ENCODE assay signal across 10 mouse cellular contexts in genomic region chr11:86898367-86898766, GRCm38 (mm10).
DNase-seq lines count a peak whose midpoint lies in the region; ATAC-seq and TF ChIP-seq lines count a peak whose summit lies in the region.
"Had no signal": no experiment of that assay in that cellular context is flagged by ENCODE, and none has a peak within 500 bp of the region (broad histone marks: within the 10 kb centered on the region; RNA-seq: fewer than 3 reads in every experiment).

No protein-coding gene starts in this region.

- peaks cover 2% of the 10 kb centered on the region; the same call in 1 of the 2 replicates for H3K27me3 ChIP-seq in forebrain, embryonic 12.5 days
- H3K27me3 ChIP-seq in forebrain, embryonic 13.5 days = no peaks in the 10 kb centered on the region
- peaks cover 4% of the 10 kb centered on the region; the same call in 1 of the 2 replicates for H3K27me3 ChIP-seq in liver, embryonic 12.5 days (replicated peaks)
- peaks cover 3% of the 10 kb centered on the region for H3K27me3 ChIP-seq in embryonic facial prominence, embryonic 12.5 days
- H3K27me3 ChIP-seq in midbrain, embryonic 13.5 days = peaks cover 1% of the 10 kb centered on the region

- no peak overlapping the region for H3K4me2 ChIP-seq in forebrain, embryonic 12.5 days
- no peak overlapping the region for H3K4me2 ChIP-seq in forebrain, embryonic 13.5 days
- no peak overlapping the region for H3K4me2 ChIP-seq in liver, embryonic 12.5 days
- H3K4me2 ChIP-seq in embryonic facial prominence, embryonic 12.5 days (replicated peaks) = no peak overlapping the region
- no peak overlapping the region for H3K4me2 ChIP-seq in midbrain, embryonic 13.5 days (replicated peaks)

- WGBS in forebrain, embryonic 12.5 days = 29% methylated on average over 2 of the region's 2 CpGs
- WGBS in forebrain, embryonic 13.5 days = 33% methylated on average over 2 of the region's 2 CpGs
- WGBS in liver, embryonic 12.5 days (ENCODE audit: insufficient replicate concordance) = 28% methylated on average over 2 of the region's 2 CpGs
- 25% methylated on average over 2 of the region's 2 CpGs for WGBS in embryonic facial prominence, embryonic 12.5 days
- 25% methylated on average over 2 of the region's 2 CpGs for WGBS in midbrain, embryonic 13.5 days

- ATAC-seq in forebrain, embryonic 12.5 days (ENCODE audit: low FRiP score) = 0 out of 2 replicates have a peak, but pooled peaks have one; percentile 39
- ATAC-seq in forebrain, embryonic 13.5 days = no peak
- ATAC-seq in liver, embryonic 12.5 days = no peak
- ATAC-seq in embryonic facial prominence, embryonic 12.5 days (ENCODE audit: insufficient number of reproducible peaks, insufficient read depth, low FRiP score, low TSS enrichment) = 0 out of 2 replicates have a peak, but pooled peaks have one; percentile 31
- peak; percentile 85 for ATAC-seq in midbrain, embryonic 13.5 days

- H3K36me3 ChIP-seq in forebrain, embryonic 12.5 days (replicated peaks) = no peaks in the 10 kb centered on the region
- H3K36me3 ChIP-seq in forebrain, embryonic 13.5 days (ENCODE audit: poor library complexity, severe bottlenecking) = no peaks in the 10 kb centered on the region
- no peaks in the 10 kb centered on the region for H3K36me3 ChIP-seq in liver, embryonic 12.5 days
- H3K36me3 ChIP-seq in embryonic facial prominence, embryonic 12.5 days = no peaks in the 10 kb centered on the region
- no peaks in the 10 kb centered on the region for H3K36me3 ChIP-seq in midbrain, embryonic 13.5 days

- H3K4me3 ChIP-seq in forebrain, embryonic 12.5 days (replicated peaks) = no peak overlapping the region
- no peak overlapping the region for H3K4me3 ChIP-seq in forebrain, embryonic 13.5 days
- no peak overlapping the region for H3K4me3 ChIP-seq in liver, embryonic 12.5 days
- no peak overlapping the region for H3K4me3 ChIP-seq in embryonic facial prominence, embryonic 12.5 days
- H3K4me3 ChIP-seq in midbrain, embryonic 13.5 days (replicated peaks) = no peak overlapping the region
- no peak overlapping the region for H3K4me3 ChIP-seq in gastrocnemius, adult 2 months

- peak; percentile 28 for DNase-seq in liver
- DNase-seq in adrenal gland, postnatal 25 days = no peak
- no peak for DNase-seq in gastrocnemius, adult 2 months
- DNase-seq: right cerebral cortex, postnatal 4 days had no signal

- peaks cover 17% of the 10 kb centered on the region for H3K4me1 ChIP-seq in forebrain, embryonic 12.5 days
- peaks cover 16% of the 10 kb centered on the region; the same call in 1 of the 2 replicates for H3K4me1 ChIP-seq in forebrain, embryonic 13.5 days
- H3K4me1 ChIP-seq in liver, embryonic 12.5 days = peaks cover 22% of the 10 kb centered on the region
- H3K4me1 ChIP-seq in embryonic facial prominence, embryonic 12.5 days = peaks cover 22% of the 10 kb centered on the region
- H3K4me1 ChIP-seq in midbrain, embryonic 13.5 days (replicated peaks) = peaks cover 29% of the 10 kb centered on the region

- intact Hi-C loops in gastrocnemius, adult 2 months (cut with DNase I) = loop anchor here (10.0 kb wide), 1 partner anchor 96 kb away; the partner anchor contains the start of gene Ypel2

- no peaks in the 10 kb centered on the region for H3K9me3 ChIP-seq in forebrain, embryonic 12.5 days
- no peaks in the 10 kb centered on the region for H3K9me3 ChIP-seq in forebrain, embryonic 13.5 days (replicated peaks)
- no peaks in the 10 kb centered on the region for H3K9me3 ChIP-seq in liver, embryonic 12.5 days (replicated peaks)
- H3K9me3 ChIP-seq in embryonic facial prominence, embryonic 12.5 days = no peaks in the 10 kb centered on the region
- H3K9me3 ChIP-seq in midbrain, embryonic 13.5 days = no peaks in the 10 kb centered on the region

- peak overlapping the region; percentile 29; the same call in 1 of the 2 replicates for H3K9ac ChIP-seq in forebrain, embryonic 12.5 days
- no peak overlapping the region for H3K9ac ChIP-seq in forebrain, embryonic 13.5 days
- H3K9ac ChIP-seq in liver, embryonic 12.5 days = no peak overlapping the region
- no peak overlapping the region for H3K9ac ChIP-seq in embryonic facial prominence, embryonic 12.5 days
- no peak overlapping the region for H3K9ac ChIP-seq in midbrain, embryonic 13.5 days (replicated peaks)

- no peak for TF ChIP-seq CTCF in gastrocnemius, adult 2 months (IDR thresholded peaks at IDR 0.05)

- no peak overlapping the region for H3K27ac ChIP-seq in forebrain, embryonic 12.5 days
- no peak overlapping the region for H3K27ac ChIP-seq in forebrain, embryonic 13.5 days
- no peak overlapping the region for H3K27ac ChIP-seq in liver, embryonic 12.5 days
- H3K27ac ChIP-seq in embryonic facial prominence, embryonic 12.5 days = no peak overlapping the region
- peak overlapping the region; percentile 54; the same call in 1 of the 2 replicates for H3K27ac ChIP-seq in midbrain, embryonic 13.5 days
- no peak overlapping the region for H3K27ac ChIP-seq in gastrocnemius, adult 2 months
- H3K27ac ChIP-seq: macrophage had no signal

Comparison
In these comparisons a context has a peak if more than half of its experiments do, and no peak if none do; other contexts are left out.
1. ATAC-seq: peak in forebrain, embryonic 12.5 days (single experiment), embryonic facial prominence, embryonic 12.5 days (single experiment) and midbrain, embryonic 13.5 days (single experiment); none in forebrain, embryonic 13.5 days (single experiment) and liver, embryonic 12.5 days (single experiment).